Mouse (Mus musculus) midbrain, embryonic 13.5 days (tissue): ENCODE results near the gene Nr2f2. TPM values are rescaled to one million over a fixed set of nuclear protein-coding genes. Genes with fewer than 3 reads are reported as not detected.

Source experiments
- ATAC-seq: fragments of 200-750 bp; cut with Nextera tagmentation; 2 replicates; pipeline ENCODE4 v1.8.0; 2017; ENCODE audit warnings: mild to moderate bottlenecking, moderate TSS enrichment, moderate library complexity
- H3K27ac ChIP-seq: fragments of 300-500 bp; sonication (generic); 2 replicates; pipeline ENCODE4 v1.5.1; 2015; ENCODE audit warnings: inconsistent platforms, mild to moderate bottlenecking, moderate library complexity
- H3K27me3 ChIP-seq: fragments of 300-500 bp; sonication (generic); 2 replicates; pipeline ENCODE4 v1.6.1; 2015; ENCODE audit warnings: mild to moderate bottlenecking, inconsistent platforms
- H3K36me3 ChIP-seq: fragments of 300-500 bp; sonication (generic); 2 replicates; pipeline ENCODE4 v1.6.1; 2015; ENCODE audit warnings: mild to moderate bottlenecking, inconsistent platforms
- H3K4me1 ChIP-seq: fragments of 300-500 bp; sonication (generic); replicated peaks from 2 replicates; pipeline ENCODE4 v1.6.1; 2015; ENCODE audit warnings: inconsistent platforms
- H3K4me2 ChIP-seq: fragments of 300-500 bp; sonication (generic); replicated peaks from 2 replicates; pipeline ENCODE4 v1.6.1; 2015; ENCODE audit warnings: moderate library complexity, mild to moderate bottlenecking, inconsistent platforms
- H3K4me3 ChIP-seq: fragments of 300-500 bp; sonication (generic); replicated peaks from 2 replicates; pipeline ENCODE4 v1.5.1; 2015; ENCODE audit warnings: mild to moderate bottlenecking, inconsistent platforms
- H3K9ac ChIP-seq: fragments of 300-500 bp; sonication (generic); replicated peaks from 2 replicates; pipeline ENCODE4 v1.6.1; 2015; ENCODE audit warnings: mild to moderate bottlenecking, inconsistent platforms
- H3K9me3 ChIP-seq: fragments of 300-500 bp; sonication (generic); 2 replicates; pipeline ENCODE4 v1.6.1; 2016; ENCODE audit warnings: mild to moderate bottlenecking, inconsistent platforms
- WGBS: fragments of 180-500 bp; shearing (Covaris S2); methylation state at CpG from one replicate; pipeline ENCODE4 v1.1.7; 2015; 5-methylcytosine and 5-hydroxymethylcytosine counted together
- polyA plus RNA-seq: library from polyadenylated mRNA; unstranded; fragments of >200 nt; fragmentation: Nextera tagmentation; extraction: Ambion mirVana; gene quantifications from 2 replicates; pipeline ENCODE4 v1.2.1, GENCODE M21; 2015

Nr2f2 gene
- polyA plus RNA-seq, 1 experiment from 2014 or later = 143 TPM

DNA sequence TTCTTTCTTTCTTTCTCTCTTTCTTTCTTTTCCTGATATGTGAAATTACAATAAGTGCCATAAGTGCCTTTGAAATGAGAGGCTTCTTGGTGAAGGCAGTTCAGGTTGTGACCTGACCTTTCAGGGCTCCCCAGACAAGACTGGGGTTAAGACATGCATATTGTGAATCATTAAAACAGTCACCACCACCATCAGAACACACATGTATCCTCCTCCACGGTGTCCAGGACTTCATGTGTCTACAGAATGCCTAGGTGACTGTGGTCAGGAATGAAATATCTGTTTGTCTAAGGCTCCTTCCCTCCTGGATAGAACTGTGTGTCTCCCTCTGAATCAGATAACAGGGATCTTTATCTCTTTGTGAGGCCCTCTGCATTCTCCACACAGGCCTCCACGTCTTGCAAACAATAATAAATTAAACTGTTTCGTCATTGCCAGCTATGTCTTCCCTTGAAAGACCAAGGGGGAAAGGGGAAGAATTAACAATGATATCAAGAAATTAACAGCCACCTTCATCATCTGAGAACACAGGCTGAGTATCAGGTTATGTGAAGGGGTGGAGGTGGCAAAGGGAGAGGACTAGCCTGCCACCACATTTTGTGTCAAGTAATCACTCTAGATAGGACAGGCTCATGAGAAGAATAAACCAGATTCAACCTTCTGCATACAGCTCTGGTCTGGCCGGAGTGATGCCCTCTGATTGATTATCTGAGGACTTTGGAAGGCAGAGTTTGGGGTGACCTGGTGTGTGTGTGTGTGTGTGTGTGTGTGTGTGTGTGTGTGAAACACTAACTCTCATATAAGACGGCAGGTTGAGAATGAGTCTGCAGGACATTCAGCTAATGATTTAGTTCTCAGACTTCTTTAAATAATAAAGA lies 10.6 kb downstream of the Nr2f2 start:
- Histone ChIP-seq H3K4me1 (0 out of 2 replicates have a peak, but pooled peaks cover 10% of the 10 kb centered on the region), H3K4me3 (peak overlapping the region; percentile 81), H3K27me3 (peaks cover 64% of the 10 kb centered on the region), H3K36me3 (0 out of 2 replicates have a peak, but pooled peaks cover 9% of the 10 kb centered on the region), H3K27ac (peak overlapping the region; percentile 99), H3K9ac (peak overlapping the region; percentile 95), H3K4me2 (peak overlapping the region; percentile 75), H3K9me3 (no peaks in the 10 kb centered on the region)
- ATAC-seq = no peak
- WGBS = 21% methylated on average over 5 of the region's 5 CpGs

DNA sequence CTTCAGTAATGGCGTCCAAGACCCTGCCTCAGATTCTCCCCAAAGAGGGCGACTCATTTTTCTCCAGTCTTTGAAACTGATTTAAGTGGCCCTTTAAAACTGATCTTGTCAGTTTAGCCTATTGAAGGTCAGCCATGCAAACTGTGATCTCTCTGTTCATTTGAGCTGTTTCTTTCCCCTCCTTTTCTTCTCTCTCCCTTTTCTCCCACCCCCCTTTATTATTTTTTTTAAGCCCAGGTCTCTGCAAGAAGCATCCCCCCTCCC lies 11.2 kb downstream of the Nr2f2 start:
- H3K27ac ChIP-seq = peak overlapping the region; percentile 99
- H3K4me3 ChIP-seq = peak overlapping the region; percentile 81
- no peak for ATAC-seq
- peaks cover 64% of the 10 kb centered on the region for H3K27me3 ChIP-seq
- no peaks in the 10 kb centered on the region for H3K9me3 ChIP-seq
- peak overlapping the region; percentile 95 for H3K9ac ChIP-seq
- peak overlapping the region; percentile 75 for H3K4me2 ChIP-seq
- H3K4me1 ChIP-seq = peaks cover 14% of the 10 kb centered on the region
- 0 out of 2 replicates have a peak, but pooled peaks cover 9% of the 10 kb centered on the region for H3K36me3 ChIP-seq
- WGBS = 7% methylated on average over 2 of the region's 2 CpGs

GRCm38 (mm10) chr7:70354606-70355356 lies 11.8 kb downstream of the Nr2f2 start:
- Histone ChIP-seq H3K36me3 (0 out of 2 replicates have a peak, but pooled peaks cover 9% of the 10 kb centered on the region), H3K9me3 (no peaks in the 10 kb centered on the region), H3K27me3 (peaks cover 66% of the 10 kb centered on the region), H3K4me1 (peaks cover 15% of the 10 kb centered on the region), H3K4me3 (peak overlapping the region; percentile 81), H3K27ac (peak overlapping the region; percentile 99), H3K4me2 (peak overlapping the region; percentile 75), H3K9ac (peak overlapping the region; percentile 95)
- 8% methylated on average over 14 of the region's 14 CpGs for WGBS
- ATAC-seq = no peak

- peaks cover 75% of the 10 kb centered on the region for H3K27me3 ChIP-seq
- ATAC-seq = no peak
- no peaks in the 10 kb centered on the region for H3K9me3 ChIP-seq
- peak overlapping the region; percentile 62 for H3K4me3 ChIP-seq
- whole genome bisulfite sequencing = 8% methylated on average over 4 of the region's 4 CpGs
- 0 out of 2 replicates have a peak, but pooled peaks cover 9% of the 10 kb centered on the region for H3K36me3 ChIP-seq
- peaks cover 29% of the 10 kb centered on the region for H3K4me1 ChIP-seq
- peak overlapping the region; percentile 83 for H3K9ac ChIP-seq
- H3K27ac ChIP-seq = peak overlapping the region; percentile 96
- peak overlapping the region; percentile 75 for H3K4me2 ChIP-seq
Observed at GRCm38 (mm10) chr7:70353151-70353550, 13.4 kb downstream of the Nr2f2 start.

DNA sequence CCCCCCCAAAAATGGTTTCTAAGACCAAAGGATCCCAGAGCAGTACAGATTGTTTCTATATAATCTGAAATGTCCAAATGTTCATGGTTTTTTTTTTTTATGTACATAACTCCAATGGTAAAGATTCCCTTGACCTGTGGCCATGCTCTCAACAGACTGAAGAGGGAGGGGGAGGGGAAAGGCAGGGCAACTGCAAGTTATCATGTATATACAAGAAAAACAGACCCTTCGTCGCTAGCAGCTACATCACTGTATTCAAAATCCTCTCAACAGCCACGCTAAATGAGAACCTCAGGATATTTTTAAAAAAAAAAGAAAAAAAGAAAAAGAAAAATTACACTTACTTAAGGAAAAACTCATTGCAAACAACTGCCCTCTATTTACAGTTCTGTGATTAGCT lies 13.9 kb downstream of the Nr2f2 start:
- WGBS = 6% methylated on average over 3 of the region's 3 CpGs
- H3K27me3 ChIP-seq = peaks cover 75% of the 10 kb centered on the region

GRCm38 (mm10) chr7:70351981-70352560 lies 14.5 kb downstream of the Nr2f2 start:
- H3K4me3 ChIP-seq = peak overlapping the region; percentile 62
- H3K36me3 ChIP-seq = 0 out of 2 replicates have a peak, but pooled peaks cover 9% of the 10 kb centered on the region
- no peak for ATAC-seq
- no peaks in the 10 kb centered on the region for H3K9me3 ChIP-seq
- H3K27ac ChIP-seq = peak overlapping the region; percentile 96
- peak overlapping the region; percentile 83 for H3K9ac ChIP-seq
- peak overlapping the region; percentile 75 for H3K4me2 ChIP-seq
- peaks cover 75% of the 10 kb centered on the region for H3K27me3 ChIP-seq
- 0% methylated on average over 1 of the region's 1 CpGs for WGBS
- peaks cover 39% of the 10 kb centered on the region for H3K4me1 ChIP-seq

More for the DNA sequence above, 13.9 kb downstream of the Nr2f2 start:
- H3K4me1 ChIP-seq = peaks cover 35% of the 10 kb centered on the region
- peak overlapping the region; percentile 96 for H3K27ac ChIP-seq
- no peaks in the 10 kb centered on the region for H3K9me3 ChIP-seq
- H3K4me2 ChIP-seq = peak overlapping the region; percentile 75
- no peak for ATAC-seq
- 0 out of 2 replicates have a peak, but pooled peaks cover 9% of the 10 kb centered on the region for H3K36me3 ChIP-seq
- H3K9ac ChIP-seq = peak overlapping the region; percentile 83
- H3K4me3 ChIP-seq = peak overlapping the region; percentile 62

DNA sequence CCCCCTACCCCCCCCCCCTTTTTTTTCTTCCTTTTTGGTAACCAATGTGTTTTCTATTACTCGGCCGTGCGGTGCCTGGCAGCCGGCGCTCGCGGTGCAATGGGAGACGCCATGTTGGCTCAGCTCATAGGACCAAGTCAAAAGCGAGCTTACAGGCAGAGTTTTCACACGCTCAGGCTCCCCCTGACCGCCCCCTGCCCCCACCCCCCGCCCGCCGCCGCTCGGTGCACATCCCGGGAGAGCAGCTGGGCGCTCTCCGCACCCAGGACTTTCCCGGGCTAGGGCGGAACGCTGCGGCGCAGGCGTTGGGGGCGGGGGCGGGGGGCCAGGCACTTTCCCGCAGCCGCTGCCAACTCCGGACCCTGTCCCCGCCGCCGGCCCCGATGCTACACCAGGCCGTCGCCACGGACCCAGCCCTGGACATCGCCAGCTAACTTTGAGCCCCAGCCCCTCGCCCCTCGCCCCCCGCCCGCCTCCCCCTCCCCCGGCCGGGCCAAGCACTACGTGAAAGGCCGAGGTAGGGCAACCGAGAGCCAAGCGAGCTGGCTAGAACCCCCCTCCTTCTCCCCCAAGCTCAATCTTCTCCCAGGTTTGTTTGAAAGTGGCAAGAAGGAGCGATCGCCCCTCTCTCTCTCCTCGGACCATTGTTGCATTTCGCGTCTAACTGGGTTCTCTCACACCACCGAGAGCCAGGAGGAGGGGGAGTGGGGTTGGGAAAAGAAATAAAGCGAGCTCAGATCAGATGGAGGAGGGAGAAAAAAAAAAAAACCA lies 15.6 kb downstream of the Nr2f2 start:
- H3K4me2 ChIP-seq = peak overlapping the region; percentile 75
- peak overlapping the region; percentile 96 for H3K27ac ChIP-seq
- peaks cover 48% of the 10 kb centered on the region for H3K4me1 ChIP-seq
- WGBS = under 1% methylated on average over 55 of the region's 55 CpGs
- no peaks in the 10 kb centered on the region for H3K9me3 ChIP-seq
- peak; percentile 77 for ATAC-seq
- peak overlapping the region; percentile 62 for H3K4me3 ChIP-seq
- H3K36me3 ChIP-seq = no peaks in the 10 kb centered on the region
- peak overlapping the region; percentile 83 for H3K9ac ChIP-seq
- peaks cover 74% of the 10 kb centered on the region for H3K27me3 ChIP-seq

DNA sequence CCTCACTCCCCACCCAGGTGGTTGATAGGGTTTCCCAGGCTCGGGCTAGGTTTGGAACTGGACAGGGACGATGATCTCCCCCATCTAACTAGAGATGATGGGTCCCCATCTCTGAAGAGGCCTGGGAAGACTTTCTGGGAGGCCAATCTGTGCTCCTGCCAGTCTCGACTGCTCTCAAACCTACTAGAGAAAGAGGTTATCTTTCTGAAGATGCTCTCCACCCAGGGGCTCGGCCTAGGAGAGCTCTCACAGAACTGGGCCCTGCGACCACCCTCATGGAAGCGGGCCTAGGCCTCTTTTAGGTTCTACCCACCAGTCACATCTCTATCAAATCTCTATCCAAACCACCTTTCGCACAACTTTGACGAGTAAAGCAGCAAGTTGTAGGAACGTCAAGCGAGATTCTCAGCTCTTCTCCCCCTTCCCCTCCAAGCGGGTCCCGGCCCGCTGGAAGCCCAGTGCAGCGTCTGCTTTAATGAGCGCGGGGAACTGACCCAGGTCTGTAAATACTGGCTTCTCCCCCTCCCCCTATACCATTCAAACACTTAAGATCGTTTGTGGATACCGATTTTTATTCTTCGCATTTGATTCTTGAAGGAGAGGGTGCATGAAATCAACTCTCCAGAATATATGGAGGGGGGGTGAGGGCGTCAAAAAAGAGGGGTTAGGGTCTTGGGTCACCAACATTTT lies 16.4 kb downstream of the Nr2f2 start:
- Histone ChIP-seq H3K9me3 (no peaks in the 10 kb centered on the region), H3K4me2 (peak overlapping the region; percentile 75), H3K9ac (peak overlapping the region; percentile 83), H3K4me1 (peaks cover 52% of the 10 kb centered on the region), H3K36me3 (no peaks in the 10 kb centered on the region), H3K4me3 (peak overlapping the region; percentile 62), H3K27me3 (peaks cover 73% of the 10 kb centered on the region), H3K27ac (peak overlapping the region; percentile 96)
- no peak for ATAC-seq
- WGBS = 2% methylated on average over 20 of the region's 20 CpGs

- Histone ChIP-seq H3K27me3 (peaks cover 76% of the 10 kb centered on the region), H3K27ac (peak overlapping the region; percentile 96), H3K4me2 (peak overlapping the region; percentile 75), H3K36me3 (no peaks in the 10 kb centered on the region), H3K9me3 (no peaks in the 10 kb centered on the region), H3K4me3 (peak overlapping the region; percentile 62), H3K9ac (peak overlapping the region; percentile 83), H3K4me1 (peaks cover 60% of the 10 kb centered on the region)
- 5% methylated on average over 11 of the region's 11 CpGs for WGBS
- ATAC-seq = no peak
Observed at GRCm38 (mm10) chr7:70348977-70349615, 17.4 kb downstream of the Nr2f2 start.

GRCm38 (mm10) chr7:70348064-70348976 lies 18.2 kb downstream of the Nr2f2 start:
- Histone ChIP-seq H3K9me3 (no peaks in the 10 kb centered on the region), H3K4me3 (peak overlapping the region; percentile 62), H3K4me1 (peaks cover 66% of the 10 kb centered on the region), H3K27me3 (peaks cover 80% of the 10 kb centered on the region), H3K9ac (peak overlapping the region; percentile 83), H3K4me2 (peak overlapping the region; percentile 75), H3K36me3 (no peaks in the 10 kb centered on the region), H3K27ac (peak overlapping the region; percentile 96)
- WGBS = 3% methylated on average over 30 of the region's 30 CpGs
- no peak for ATAC-seq
